Mouse (Mus musculus) kidney, embryonic 14.5 days (tissue): ENCODE data around the gene Efs. TPM values are rescaled to one million over a fixed set of nuclear protein-coding genes. Genes with fewer than 3 reads are reported as not detected.

Experiments used
- ATAC-seq: fragments of 200-750 bp; cut with Nextera tagmentation; 2 replicates; pipeline ENCODE4 v1.8.0; 2017; ENCODE audit warnings: moderate number of reproducible peaks, mild to moderate bottlenecking, moderate TSS enrichment, moderate library complexity; ENCODE audit not compliant: low FRiP score, low TSS enrichment
- H3K27ac ChIP-seq: fragments of 300-500 bp; sonication (generic); 2 replicates; pipeline ENCODE4 v1.5.1; 2014; ENCODE audit warnings: low read depth, mild to moderate bottlenecking, low read length, moderate library complexity, mixed read lengths
- H3K27me3 ChIP-seq: fragments of 300-500 bp; sonication (generic); 2 replicates; pipeline ENCODE4 v1.6.1; 2014; ENCODE audit warnings: mild to moderate bottlenecking, low read length; ENCODE audit not compliant: control insufficient read depth, insufficient read depth
- H3K36me3 ChIP-seq: fragments of 300-500 bp; sonication (generic); 2 replicates; pipeline ENCODE4 v1.6.1; 2014; ENCODE audit warnings: low read length, mixed read lengths; ENCODE audit not compliant: control insufficient read depth, insufficient read depth
- H3K4me1 ChIP-seq: fragments of 300-500 bp; sonication (generic); 2 replicates; pipeline ENCODE4 v1.6.1; 2014; ENCODE audit warnings: low read length, mixed read lengths; ENCODE audit not compliant: control insufficient read depth, insufficient read depth
- H3K4me2 ChIP-seq: fragments of 300-500 bp; sonication (generic); replicated peaks from 2 replicates; pipeline ENCODE4 v1.6.1; 2014; ENCODE audit warnings: low read depth, mild to moderate bottlenecking, low read length
- H3K4me3 ChIP-seq: fragments of 300-500 bp; sonication (generic); 2 replicates; pipeline ENCODE4 v1.5.1; 2014; ENCODE audit warnings: mild to moderate bottlenecking, low read length
- H3K9ac ChIP-seq: fragments of 300-500 bp; sonication (generic); 2 replicates; pipeline ENCODE4 v1.6.1; 2014; ENCODE audit warnings: low read depth, mild to moderate bottlenecking, low read length, moderate library complexity
- H3K9me3 ChIP-seq: fragments of 300-500 bp; sonication (generic); 2 replicates; pipeline ENCODE4 v1.6.1; 2016; ENCODE audit warnings: low read length; ENCODE audit not compliant: control insufficient read depth
- WGBS: fragments of 180-500 bp; shearing (Covaris S2); extraction: QIAGEN DNeasy Blood & Tissue Kit; methylation state at CpG from one replicate; pipeline ENCODE4 v1.1.7; 2014; 5-methylcytosine and 5-hydroxymethylcytosine counted together
- polyA plus RNA-seq: library from polyadenylated mRNA; unstranded; fragments of >200 nt; fragmentation: Nextera tagmentation; extraction: Ambion mirVana; gene quantifications from 2 replicates; pipeline ENCODE4 v1.2.1, GENCODE M21; 2014

Gene Efs
- polyA plus RNA-seq, 1 experiment from 2014 or later, result 33.8 TPM

GRCm38 (mm10) chr14:54893651-54894181, 32.2 kb downstream of the Efs start:
- H3K27me3 ChIP-seq, result no peaks in the 10 kb centered on the region
- peaks cover 28% of the 10 kb centered on the region for H3K4me1 ChIP-seq
- no peaks in the 10 kb centered on the region for H3K9me3 ChIP-seq
- H3K4me2 ChIP-seq, result peak overlapping the region; percentile 49
- H3K36me3 ChIP-seq, result peaks cover 32% of the 10 kb centered on the region
- H3K9ac ChIP-seq, result peak overlapping the region; percentile 100
- WGBS, result under 1% methylated on average over 38 of the region's 38 CpGs
- peak overlapping the region; percentile 93 for H3K27ac ChIP-seq
- peak; percentile 99 for ATAC-seq
- peak overlapping the region; percentile 98 for H3K4me3 ChIP-seq

- Histone ChIP-seq H3K27ac (peak within 1 kb of the TSS; percentile 79), H3K9ac (peak within 1 kb of the TSS; percentile 58; the same call in 1 of the 2 replicates), H3K9me3 (no peaks in the 10 kb centered on the region), H3K36me3 (peaks cover 20% of the 10 kb centered on the region), H3K4me2 (peak within 1 kb of the TSS; percentile 49), H3K27me3 (no peaks in the 10 kb centered on the region), H3K4me1 (peaks cover 24% of the 10 kb centered on the region), H3K4me3 (peak within 1 kb of the TSS; percentile 98)
- 97% methylated on average over 3 of the region's 3 CpGs for WGBS
- ATAC-seq, result no peak
Observed at GRCm38 (mm10) chr14:54892200-54892599, 33.7 kb downstream of the Efs start, which contains the start of gene Pabpn1. TSS of gene Pabpn1 (plus strand) at chr14:54892500.

GRCm38 (mm10) chr14:54885309-54885708, 40.6 kb downstream of the Efs start:
- 88% methylated on average over 11 of the region's 11 CpGs for WGBS
- H3K4me1 ChIP-seq, result peaks cover 7% of the 10 kb centered on the region; the same call in 1 of the 2 replicates
- no peaks in the 10 kb centered on the region for H3K9me3 ChIP-seq
- H3K4me2 ChIP-seq, result no peak overlapping the region; the same call in 1 of the 2 replicates
- H3K9ac ChIP-seq, result no peak overlapping the region; the same call in 1 of the 2 replicates
- no peaks in the 10 kb centered on the region for H3K27me3 ChIP-seq
- H3K36me3 ChIP-seq, result peaks cover 12% of the 10 kb centered on the region; the same call in 1 of the 2 replicates
- H3K27ac ChIP-seq, result no peak overlapping the region
- ATAC-seq, result no peak
- H3K4me3 ChIP-seq, result no peak overlapping the region

GRCm38 (mm10) chr14:54884022-54884712, 41.8 kb downstream of the Efs start:
- WGBS, result 14% methylated on average over 21 of the region's 21 CpGs
- H3K27me3 ChIP-seq, result no peaks in the 10 kb centered on the region

GRCm38 (mm10) chr14:54883154-54884021, 42.5 kb downstream of the Efs start, which contains the start of the genes Bcl2l2 and Gm20521:
TSS of gene Bcl2l2 (plus strand) at chr14:54883377.
TSS of gene Gm20521 (plus strand) at chr14:54883441.
- ATAC-seq, result peak; percentile 91
- Histone ChIP-seq H3K9ac (peak within 1 kb of the TSS; percentile 84), H3K27me3 (no peaks in the 10 kb centered on the region), H3K36me3 (peaks cover 12% of the 10 kb centered on the region; the same call in 1 of the 2 replicates), H3K27ac (peak within 1 kb of the TSS; percentile 95), H3K4me1 (peaks cover 7% of the 10 kb centered on the region; the same call in 1 of the 2 replicates), H3K4me3 (peak within 1 kb of the TSS; percentile 73), H3K4me2 (peak within 1 kb of the TSS; percentile 80), H3K9me3 (no peaks in the 10 kb centered on the region)
- under 1% methylated on average over 27 of the region's 27 CpGs for WGBS

More at GRCm38 (mm10) chr14:54884022-54884712, 41.8 kb downstream of the Efs start:
- Histone ChIP-seq H3K9ac (peak overlapping the region; percentile 84), H3K4me3 (peak overlapping the region; percentile 73), H3K4me2 (peak overlapping the region; percentile 80), H3K9me3 (no peaks in the 10 kb centered on the region), H3K36me3 (peaks cover 12% of the 10 kb centered on the region; the same call in 1 of the 2 replicates), H3K27ac (peak overlapping the region; percentile 95), H3K4me1 (peaks cover 7% of the 10 kb centered on the region; the same call in 1 of the 2 replicates)
- peak; percentile 5; the same call in 1 of the 2 replicates for ATAC-seq

- Histone ChIP-seq H3K9ac (peak within 1 kb of the TSS; percentile 76), H3K9me3 (no peaks in the 10 kb centered on the region), H3K36me3 (no peaks in the 10 kb centered on the region), H3K4me1 (peaks cover 8% of the 10 kb centered on the region; the same call in 1 of the 2 replicates), H3K4me2 (peak within 1 kb of the TSS; percentile 99), H3K27me3 (no peaks in the 10 kb centered on the region; the same call in 1 of the 2 replicates), H3K27ac (peak within 1 kb of the TSS; percentile 57), H3K4me3 (peak within 1 kb of the TSS; percentile 73)
- ATAC-seq, result peak; percentile 77
- under 1% methylated on average over 60 of the region's 61 CpGs for WGBS
Observed at GRCm38 (mm10) chr14:54877048-54877715, 48.7 kb downstream of the Efs start, which contains the start of gene Ppp1r3e. TSS of gene Ppp1r3e (minus strand) at chr14:54877550.

GRCm38 (mm10) chr14:54876539-54877047, 49.3 kb downstream of the Efs start:
- Histone ChIP-seq H3K9me3 (no peaks in the 10 kb centered on the region), H3K9ac (peak overlapping the region; percentile 76), H3K27ac (peak overlapping the region; percentile 57), H3K36me3 (no peaks in the 10 kb centered on the region), H3K4me2 (peak overlapping the region; percentile 99), H3K4me3 (peak overlapping the region; percentile 73), H3K27me3 (no peaks in the 10 kb centered on the region; the same call in 1 of the 2 replicates), H3K4me1 (peaks cover 8% of the 10 kb centered on the region; the same call in 1 of the 2 replicates)
- peak; percentile 90 for ATAC-seq
- 1% methylated on average over 72 of the region's 72 CpGs for WGBS
